Mouse (Mus musculus) MEL (cell line): Measurements from ENCODE around the gene Slc35f6.

ENCODE experiments used
- CTCF ChIP-seq, 3 experiments: IDR thresholded peaks in 2 of 3; conservative IDR thresholded peaks in 1 of 3; 2 replicates each; pipeline ENCODE4 v1.5.1; 2011 to 2012; ENCODE audit warnings: low read length in 3 of 3, low read depth in 2 of 3, mild to moderate bottlenecking in 2 of 3, improper control_type of control experiment in 1 of 3, inconsistent platforms in 1 of 3, mixed read lengths in 1 of 3, moderate library complexity in 1 of 3; ENCODE audit not compliant: control insufficient read depth in 1 of 3, insufficient read depth in 1 of 3, poor library complexity in 1 of 3, severe bottlenecking in 1 of 3
- ELF1 ChIP-seq: IDR thresholded peaks from 2 replicates; pipeline ENCODE4 v1.6.1; 2014; ENCODE audit warnings: low read depth, mild to moderate bottlenecking, inconsistent platforms, low read length, improper control_type of control experiment, moderate library complexity
- KAT2A ChIP-seq: conservative IDR thresholded peaks from 2 replicates; pipeline ENCODE4 v1.6.1; 2012; ENCODE audit warnings: low read depth, low read length, improper control_type of control experiment, inconsistent platforms
- MXI1 ChIP-seq: IDR thresholded peaks from 2 replicates; pipeline ENCODE4 v1.6.1; 2011; ENCODE audit warnings: mild to moderate bottlenecking, low read depth, low read length, improper control_type of control experiment
- NELFE ChIP-seq: IDR thresholded peaks from 2 replicates; pipeline ENCODE4 v1.6.1; 2011; ENCODE audit warnings: low read depth, low read length, improper control_type of control experiment
- POLR2A ChIP-seq, 2 experiments: IDR thresholded peaks; 2 replicates each; pipeline ENCODE4 v1.6.1; 2011 to 2012; ENCODE audit warnings: low read length in 2 of 2, mild to moderate bottlenecking in 2 of 2, control low read depth in 1 of 2, improper control_type of control experiment in 1 of 2, low read depth in 1 of 2, moderate library complexity in 1 of 2; ENCODE audit not compliant: control insufficient read depth in 1 of 2, insufficient read depth in 1 of 2, poor library complexity in 1 of 2
- RAD21 ChIP-seq: IDR thresholded peaks from 2 replicates; pipeline ENCODE4 v1.6.1; 2011; ENCODE audit warnings: mild to moderate bottlenecking, low read depth, low read length, improper control_type of control experiment
- RCOR1 ChIP-seq: IDR thresholded peaks from 2 replicates; pipeline ENCODE4 v1.6.1; 2012; ENCODE audit warnings: low read depth, mild to moderate bottlenecking, inconsistent platforms, low read length, improper control_type of control experiment
- SIN3A ChIP-seq: IDR thresholded peaks from 2 replicates; pipeline ENCODE4 v1.6.1; 2012; ENCODE audit warnings: low read length, improper control_type of control experiment, inconsistent platforms
- TAL1 ChIP-seq: IDR thresholded peaks from 2 replicates; pipeline ENCODE4 v1.6.1; 2012; ENCODE audit warnings: mild to moderate bottlenecking, inconsistent platforms, low read length, moderate library complexity, mixed read lengths
- TBP ChIP-seq: IDR thresholded peaks from 2 replicates; pipeline ENCODE4 v1.8.0; 2011; ENCODE audit warnings: low read depth, low read length, improper control_type of control experiment
- UBTF ChIP-seq: IDR thresholded peaks from 2 replicates; pipeline ENCODE4 v1.6.1; 2012; ENCODE audit warnings: low read depth, mild to moderate bottlenecking, inconsistent platforms, low read length, improper control_type of control experiment, moderate library complexity, borderline replicate concordance; ENCODE audit not compliant: insufficient read depth
- ZMIZ1 ChIP-seq: IDR thresholded peaks from 2 replicates; pipeline ENCODE4 v1.6.1; 2012; ENCODE audit warnings: low read depth, mild to moderate bottlenecking, inconsistent platforms, low read length, improper control_type of control experiment, moderate library complexity
- ZNF384 ChIP-seq: IDR thresholded peaks from 2 replicates; pipeline ENCODE4 v1.6.1; 2012; ENCODE audit warnings: low read depth, mild to moderate bottlenecking, inconsistent platforms, low read length, improper control_type of control experiment

- TF ChIP-seq RAD21 (no peak), ELF1 (no peak), CTCF (IDR thresholded peaks at IDR 0.05 in 2 of 3, conservative IDR thresholded peaks at IDR 0.05 in 1 of 3; ENCODE audit: control insufficient read depth in 1 of 3, insufficient read depth in 1 of 3, low read depth in 2 of 3, low read length in 3 of 3, poor library complexity in 1 of 3, severe bottlenecking in 1 of 3) (no peak), NELFE (no peak), ZNF384 (no peak), SIN3A (no peak), RCOR1 (no peak), ZMIZ1 (no peak), UBTF (no peak), TAL1 (no peak), MXI1 (no peak), KAT2A (no peak), POLR2A (IDR thresholded peaks at IDR 0.05; ENCODE audit: control insufficient read depth in 1 of 2, insufficient read depth in 1 of 2, low read depth in 1 of 2, low read length in 2 of 2, poor library complexity in 1 of 2) (peak in 1 of 2 experiments; percentile 50; a peak in 2 of 4 replicates), TBP (no peak)
Observed at GRCm38 (mm10) chr5:30676800-30677199, 29.1 kb downstream of the Slc35f6 start.
